Mouse (Mus musculus) forebrain, embryonic 16.5 days (tissue): ENCODE results near the gene 1110008P14Rik. TPM values are rescaled to one million over a fixed set of nuclear protein-coding genes. Genes with fewer than 3 reads are reported as not detected.

Source experiments
- ATAC-seq: fragments of 200-750 bp; cut with Nextera tagmentation; 2 replicates; pipeline ENCODE4 v1.8.0; 2017; ENCODE audit warnings: mild to moderate bottlenecking, moderate library complexity
- H3K27ac ChIP-seq: fragments of 300-500 bp; sonication (generic); 2 replicates; pipeline ENCODE4 v1.5.1; 2014; ENCODE audit warnings: low read length, control low read depth
- H3K27me3 ChIP-seq: fragments of 300-500 bp; sonication (generic); replicated peaks from 2 replicates; pipeline ENCODE4 v1.6.1; 2014; ENCODE audit warnings: low read length; ENCODE audit not compliant: control insufficient read depth, insufficient read depth
- H3K36me3 ChIP-seq: fragments of 300-500 bp; sonication (generic); 2 replicates; pipeline ENCODE4 v1.6.1; 2014; ENCODE audit not compliant: control insufficient read depth, insufficient read depth
- H3K4me1 ChIP-seq: fragments of 300-500 bp; sonication (generic); replicated peaks from 2 replicates; pipeline ENCODE4 v1.6.1; 2014; ENCODE audit warnings: low read length; ENCODE audit not compliant: control insufficient read depth, insufficient read depth
- H3K4me2 ChIP-seq: fragments of 300-500 bp; sonication (generic); 2 replicates; pipeline ENCODE4 v1.6.1; 2014; ENCODE audit warnings: mild to moderate bottlenecking, low read length, control low read depth
- H3K4me3 ChIP-seq: fragments of 300-500 bp; sonication (generic); replicated peaks from 2 replicates; pipeline ENCODE4 v1.5.1; 2014; ENCODE audit warnings: mild to moderate bottlenecking, low read length, control low read depth
- H3K9ac ChIP-seq: fragments of 300-500 bp; sonication (generic); replicated peaks from 2 replicates; pipeline ENCODE4 v1.6.1; 2014; ENCODE audit warnings: low read depth, low read length, control low read depth
- H3K9me3 ChIP-seq: fragments of 300-500 bp; sonication (generic); 2 replicates; pipeline ENCODE4 v1.6.1; 2016; ENCODE audit warnings: low read length; ENCODE audit not compliant: control insufficient read depth
- WGBS: fragments of 180-500 bp; shearing (Covaris S2); extraction: QIAGEN DNeasy Blood & Tissue Kit; methylation state at CpG from one replicate; pipeline ENCODE4 v1.1.7; 2014; 5-methylcytosine and 5-hydroxymethylcytosine counted together
- polyA plus RNA-seq: library from polyadenylated mRNA; unstranded; fragments of >200 nt; fragmentation: Nextera tagmentation; extraction: Ambion mirVana; gene quantifications from 2 replicates; pipeline ENCODE4 v1.2.1, GENCODE M21; 2015

Gene 1110008P14Rik
- polyA plus RNA-seq, 1 experiment from 2014 or later: 77.7 TPM

- H3K9ac ChIP-seq: no peak overlapping the region
- no peaks in the 10 kb centered on the region for H3K9me3 ChIP-seq
- no peak overlapping the region for H3K27ac ChIP-seq
- H3K27me3 ChIP-seq: no peaks in the 10 kb centered on the region
- WGBS: 77% methylated on average over 5 of the region's 5 CpGs
- no peak overlapping the region for H3K4me2 ChIP-seq
- H3K4me3 ChIP-seq: no peak overlapping the region
- no peaks in the 10 kb centered on the region for H3K4me1 ChIP-seq
- ATAC-seq: no peak
- H3K36me3 ChIP-seq: peaks cover 37% of the 10 kb centered on the region
Measured at GRCm38 (mm10) chr2:32413936-32414335, 32.2 kb upstream of the 1110008P14Rik start.

GRCm38 (mm10) chr2:32412742-32413531 is 31.2 kb upstream of the 1110008P14Rik start:
- no peak overlapping the region for H3K4me2 ChIP-seq
- no peaks in the 10 kb centered on the region for H3K4me1 ChIP-seq
- H3K4me3 ChIP-seq: no peak overlapping the region
- H3K27ac ChIP-seq: no peak overlapping the region
- H3K9ac ChIP-seq: no peak overlapping the region
- 95% methylated on average over 6 of the region's 6 CpGs for WGBS
- no peak for ATAC-seq
- H3K9me3 ChIP-seq: no peaks in the 10 kb centered on the region
- H3K27me3 ChIP-seq: no peaks in the 10 kb centered on the region
- peaks cover 30% of the 10 kb centered on the region for H3K36me3 ChIP-seq

GRCm38 (mm10) chr2:32411407-32411806 is 29.7 kb upstream of the 1110008P14Rik start:
- Histone ChIP-seq H3K4me3 (no peak overlapping the region), H3K4me2 (no peak overlapping the region), H3K9me3 (no peaks in the 10 kb centered on the region), H3K27ac (no peak overlapping the region), H3K4me1 (no peaks in the 10 kb centered on the region), H3K9ac (no peak overlapping the region), H3K36me3 (peaks cover 15% of the 10 kb centered on the region), H3K27me3 (no peaks in the 10 kb centered on the region)
- ATAC-seq: no peak
- WGBS: 87% methylated on average over 7 of the region's 7 CpGs

- Histone ChIP-seq H3K27me3 (no peaks in the 10 kb centered on the region), H3K36me3 (no peaks in the 10 kb centered on the region), H3K27ac (no peak overlapping the region), H3K4me3 (no peak overlapping the region), H3K4me2 (no peak overlapping the region), H3K4me1 (no peaks in the 10 kb centered on the region), H3K9me3 (no peaks in the 10 kb centered on the region), H3K9ac (peak overlapping the region; percentile 6; the same call in 1 of the 2 replicates)
- WGBS: 70% methylated on average over 25 of the region's 25 CpGs
- no peak for ATAC-seq
Measured at GRCm38 (mm10) chr2:32408429-32409424, 27.0 kb upstream of the 1110008P14Rik start.

GRCm38 (mm10) chr2:32407144-32407824 is 25.5 kb upstream of the 1110008P14Rik start:
- no peaks in the 10 kb centered on the region for H3K27me3 ChIP-seq
- no peak overlapping the region for H3K9ac ChIP-seq
- no peak for ATAC-seq
- H3K9me3 ChIP-seq: no peaks in the 10 kb centered on the region
- no peak overlapping the region for H3K4me2 ChIP-seq
- no peak overlapping the region for H3K4me3 ChIP-seq
- H3K36me3 ChIP-seq: no peaks in the 10 kb centered on the region; the same call in 1 of the 2 replicates
- no peak overlapping the region for H3K27ac ChIP-seq
- 83% methylated on average over 7 of the region's 7 CpGs for WGBS
- H3K4me1 ChIP-seq: no peaks in the 10 kb centered on the region

GRCm38 (mm10) chr2:32404663-32405062 is 22.9 kb upstream of the 1110008P14Rik start:
- Histone ChIP-seq H3K9ac (no peak overlapping the region), H3K9me3 (no peaks in the 10 kb centered on the region), H3K4me2 (no peak overlapping the region), H3K4me3 (no peak overlapping the region), H3K27ac (no peak overlapping the region), H3K4me1 (no peaks in the 10 kb centered on the region), H3K27me3 (no peaks in the 10 kb centered on the region), H3K36me3 (peaks cover 9% of the 10 kb centered on the region)
- ATAC-seq: peak; percentile 39; the same call in 1 of the 2 replicates
- WGBS: 20% methylated on average over 2 of the region's 2 CpGs

GRCm38 (mm10) chr2:32396695-32397094 is 15.0 kb upstream of the 1110008P14Rik start:
- peak overlapping the region; percentile 88 for H3K4me2 ChIP-seq
- peak overlapping the region; percentile 97 for H3K4me3 ChIP-seq
- H3K27me3 ChIP-seq: no peaks in the 10 kb centered on the region
- H3K4me1 ChIP-seq: peaks cover 14% of the 10 kb centered on the region
- no peak for ATAC-seq
- peak overlapping the region; percentile 90 for H3K9ac ChIP-seq
- no peak overlapping the region for H3K27ac ChIP-seq
- no peaks in the 10 kb centered on the region for H3K9me3 ChIP-seq
- WGBS: under 1% methylated on average over 15 of the region's 15 CpGs
- peaks cover 5% of the 10 kb centered on the region; the same call in 1 of the 2 replicates for H3K36me3 ChIP-seq

GRCm38 (mm10) chr2:32395946-32396621 is 14.3 kb upstream of the 1110008P14Rik start:
- peak overlapping the region; percentile 88 for H3K4me2 ChIP-seq
- H3K9me3 ChIP-seq: no peaks in the 10 kb centered on the region
- peaks cover 14% of the 10 kb centered on the region for H3K4me1 ChIP-seq
- peaks cover 2% of the 10 kb centered on the region; the same call in 1 of the 2 replicates for H3K36me3 ChIP-seq
- peak overlapping the region; percentile 90 for H3K9ac ChIP-seq
- peak overlapping the region; percentile 94 for H3K27ac ChIP-seq
- ATAC-seq: peak; percentile 98
- under 1% methylated on average over 59 of the region's 59 CpGs for WGBS
- no peaks in the 10 kb centered on the region for H3K27me3 ChIP-seq
- H3K4me3 ChIP-seq: peak overlapping the region; percentile 97
